Mouse (Mus musculus) neural tube, embryonic 11.5 days (tissue): Measurements from ENCODE around the gene Hist1h3f. TPM values are rescaled to one million over a fixed set of nuclear protein-coding genes. Genes with fewer than 3 reads are reported as not detected.

ENCODE experiments used
- ATAC-seq: fragments of 200-750 bp; cut with Nextera tagmentation; 2 replicates; pipeline ENCODE4 v1.8.0; 2017; ENCODE audit warnings: moderate number of reproducible peaks, mild to moderate bottlenecking, moderate TSS enrichment, moderate library complexity; ENCODE audit not compliant: insufficient read depth, low FRiP score, low TSS enrichment
- DNase-seq: peaks from one replicate; pipeline ENCODE4 v3.0.0-alpha.2; 2015; ENCODE audit warnings: low spot score
- H3K27ac ChIP-seq: fragments of 300-500 bp; sonication (generic); 2 replicates; pipeline ENCODE4 v1.5.1; 2014; ENCODE audit warnings: low read depth, mild to moderate bottlenecking, low read length
- H3K27me3 ChIP-seq: fragments of 300-500 bp; sonication (generic); 2 replicates; pipeline ENCODE4 v1.6.1; 2014; ENCODE audit warnings: mild to moderate bottlenecking, low read length, mixed read lengths; ENCODE audit not compliant: control insufficient read depth, insufficient read depth
- H3K36me3 ChIP-seq: fragments of 300-500 bp; sonication (generic); 2 replicates; pipeline ENCODE4 v1.6.1; 2014; ENCODE audit warnings: mild to moderate bottlenecking, low read length, moderate library complexity, mixed read lengths; ENCODE audit not compliant: control insufficient read depth, insufficient read depth
- H3K4me1 ChIP-seq: fragments of 300-500 bp; sonication (generic); 2 replicates; pipeline ENCODE4 v1.6.1; 2014; ENCODE audit warnings: low read length, mixed read lengths; ENCODE audit not compliant: control insufficient read depth, insufficient read depth
- H3K4me2 ChIP-seq: fragments of 300-500 bp; sonication (generic); 2 replicates; pipeline ENCODE4 v1.6.1; 2014; ENCODE audit warnings: low read depth, mild to moderate bottlenecking, moderate library complexity
- H3K4me3 ChIP-seq: fragments of 300-500 bp; sonication (generic); 2 replicates; pipeline ENCODE4 v1.5.1; 2014; ENCODE audit warnings: low read depth, low read length
- H3K9ac ChIP-seq: fragments of 300-500 bp; sonication (generic); 2 replicates; pipeline ENCODE4 v1.6.1; 2014; ENCODE audit warnings: mild to moderate bottlenecking, low read length
- H3K9me3 ChIP-seq: fragments of 300-500 bp; sonication (generic); 2 replicates; pipeline ENCODE4 v1.6.1; 2016; ENCODE audit warnings: low read length; ENCODE audit not compliant: control insufficient read depth
- WGBS: fragments of 180-500 bp; shearing (Covaris S2); extraction: QIAGEN DNeasy Blood & Tissue Kit; methylation state at CpG from one replicate; pipeline ENCODE4 v1.1.7; 2014; 5-methylcytosine and 5-hydroxymethylcytosine counted together
- polyA plus RNA-seq: library from polyadenylated mRNA; unstranded; fragments of >200 nt; fragmentation: Nextera tagmentation; extraction: Ambion mirVana; gene quantifications from 2 replicates; pipeline ENCODE4 v1.2.1, GENCODE M21; 2014

Gene Hist1h3f
- polyA plus RNA-seq, 1 experiment from 2014 or later: 1.4 TPM

DNA sequence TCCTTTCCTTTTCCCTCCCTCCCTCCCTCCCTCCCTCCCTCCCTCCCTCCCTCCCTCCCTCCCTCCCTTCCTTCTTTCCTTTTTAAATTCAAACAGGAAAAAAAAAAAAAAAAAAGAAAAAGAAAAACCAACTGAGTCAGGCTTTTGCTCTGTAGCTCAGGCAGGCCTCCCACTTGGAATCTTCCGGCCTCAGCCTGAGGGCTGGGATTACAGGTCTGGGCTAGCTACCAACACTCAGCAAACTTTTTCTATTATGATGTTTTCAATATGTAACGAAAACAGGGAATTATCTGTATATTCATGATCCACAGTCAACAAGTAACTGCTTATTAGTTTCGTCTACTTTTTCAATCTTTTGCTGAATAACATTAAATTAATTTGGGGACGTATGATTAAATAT lies 40.9 kb upstream of the Hist1h3f start:
- no peak overlapping the region for H3K27ac ChIP-seq
- H3K9ac ChIP-seq: no peak overlapping the region
- H3K4me1 ChIP-seq: peaks cover 5% of the 10 kb centered on the region; the same call in 1 of the 2 replicates
- no peaks in the 10 kb centered on the region for H3K36me3 ChIP-seq
- no peaks in the 10 kb centered on the region for H3K27me3 ChIP-seq
- ATAC-seq (no peak), DNase-seq (no peak)
- 39% methylated on average over 4 of the region's 4 CpGs for WGBS
- H3K4me3 ChIP-seq: no peak overlapping the region
- H3K9me3 ChIP-seq: no peaks in the 10 kb centered on the region
- H3K4me2 ChIP-seq: no peak overlapping the region

- Histone ChIP-seq H3K9me3 (no peaks in the 10 kb centered on the region), H3K4me2 (peak overlapping the region; percentile 20), H3K27me3 (no peaks in the 10 kb centered on the region), H3K27ac (no peak overlapping the region), H3K9ac (no peak overlapping the region), H3K36me3 (no peaks in the 10 kb centered on the region), H3K4me3 (no peak overlapping the region), H3K4me1 (peaks cover 5% of the 10 kb centered on the region; the same call in 1 of the 2 replicates)
- DNase-seq (peak; percentile 35), ATAC-seq (no peak)
- under 1% methylated on average over 9 of the region's 9 CpGs for WGBS
Measured at GRCm38 (mm10) chr13:23503797-23504196, 40.1 kb upstream of the Hist1h3f start.

GRCm38 (mm10) chr13:23505662-23506345 lies 38.0 kb upstream of the Hist1h3f start:
- Histone ChIP-seq H3K9ac (peak overlapping the region; percentile 53), H3K27me3 (no peaks in the 10 kb centered on the region), H3K27ac (0 out of 2 replicates have a peak overlapping the region, but pooled peaks have one; percentile 20), H3K4me1 (peaks cover 5% of the 10 kb centered on the region; the same call in 1 of the 2 replicates), H3K4me3 (peak overlapping the region; percentile 33), H3K4me2 (peak overlapping the region; percentile 57), H3K9me3 (no peaks in the 10 kb centered on the region), H3K36me3 (no peaks in the 10 kb centered on the region)
- ATAC-seq (peak; percentile 32; the same call in 1 of the 2 replicates), DNase-seq (peak; percentile 43)
- 2% methylated on average over 14 of the region's 14 CpGs for WGBS

- WGBS: 1% methylated on average over 13 of the region's 13 CpGs
- 0 out of 2 replicates have a peak, but pooled peaks cover 2% of the 10 kb centered on the region for H3K4me1 ChIP-seq
Measured at GRCm38 (mm10) chr13:23506351-23506750, 37.5 kb upstream of the Hist1h3f start.

GRCm38 (mm10) chr13:23506819-23507515 lies 36.9 kb upstream of the Hist1h3f start:
- no peak overlapping the region for H3K9ac ChIP-seq
- H3K4me1 ChIP-seq: 0 out of 2 replicates have a peak, but pooled peaks cover 2% of the 10 kb centered on the region
- no peaks in the 10 kb centered on the region for H3K27me3 ChIP-seq
- H3K4me3 ChIP-seq: 0 out of 2 replicates have a peak overlapping the region, but pooled peaks have one; percentile 13
- no peak for ATAC-seq
- no peaks in the 10 kb centered on the region for H3K9me3 ChIP-seq
- peak; percentile 55 for DNase-seq
- no peaks in the 10 kb centered on the region for H3K36me3 ChIP-seq
- 13% methylated on average over 14 of the region's 14 CpGs for WGBS
- peak overlapping the region; percentile 14 for H3K4me2 ChIP-seq
- no peak overlapping the region for H3K27ac ChIP-seq

More at GRCm38 (mm10) chr13:23506351-23506750, 37.5 kb upstream of the Hist1h3f start:
- no peaks in the 10 kb centered on the region for H3K27me3 ChIP-seq
- no peak overlapping the region for H3K9ac ChIP-seq
- H3K4me2 ChIP-seq: peak overlapping the region; percentile 57
- ATAC-seq (no peak), DNase-seq (peak; percentile 74)
- H3K36me3 ChIP-seq: no peaks in the 10 kb centered on the region
- H3K4me3 ChIP-seq: peak overlapping the region; percentile 33
- H3K27ac ChIP-seq: no peak overlapping the region
- H3K9me3 ChIP-seq: no peaks in the 10 kb centered on the region

DNA sequence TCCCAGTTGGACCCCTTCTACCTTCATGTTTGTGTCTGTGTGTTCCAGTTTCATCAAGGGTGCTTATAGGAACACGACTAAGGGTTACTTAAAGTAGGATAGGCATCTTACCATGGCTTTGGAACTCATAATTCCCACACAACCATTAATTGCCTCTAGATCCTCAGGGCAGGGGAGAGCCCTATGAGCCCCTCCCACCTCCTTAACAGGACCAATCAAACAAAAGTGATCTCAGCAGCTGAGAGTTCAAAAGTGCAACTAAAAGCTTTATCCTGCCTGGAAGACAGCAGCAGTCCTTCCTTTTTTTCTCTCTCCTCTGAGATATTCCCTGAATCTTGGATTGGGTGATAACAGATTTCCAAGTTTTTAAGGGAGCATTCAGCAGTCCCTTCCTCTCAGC lies 33.7 kb upstream of the Hist1h3f start:
- Histone ChIP-seq H3K4me3 (no peak overlapping the region), H3K9ac (no peak overlapping the region), H3K4me2 (no peak overlapping the region), H3K4me1 (0 out of 2 replicates have a peak, but pooled peaks cover 2% of the 10 kb centered on the region), H3K27me3 (no peaks in the 10 kb centered on the region), H3K27ac (no peak overlapping the region), H3K36me3 (no peaks in the 10 kb centered on the region), H3K9me3 (no peaks in the 10 kb centered on the region)
- no peak for ATAC-seq
- WGBS: 52% methylated on average over 1 of the region's 1 CpGs
- peak; percentile 11 for DNase-seq

DNA sequence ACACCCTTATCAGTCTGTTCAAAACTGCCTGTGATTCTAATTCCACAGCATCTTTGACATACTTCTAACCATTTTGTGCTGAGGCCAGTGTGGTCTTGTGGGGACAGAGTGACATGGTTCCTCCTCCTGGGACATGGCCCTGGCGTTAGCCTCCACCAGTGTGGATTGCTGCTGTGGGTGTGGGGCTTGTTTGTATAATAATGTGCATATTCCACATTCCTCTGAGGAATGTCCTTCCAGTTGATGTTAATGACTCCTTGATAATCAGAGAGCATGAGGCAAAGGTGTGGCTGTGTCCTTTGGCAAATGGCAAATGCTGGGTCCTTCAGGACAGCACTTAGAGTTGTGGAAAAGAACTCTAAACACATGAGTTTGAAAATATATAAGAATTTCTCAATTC lies 30.3 kb upstream of the Hist1h3f start:
- DNase-seq (no peak), ATAC-seq (no peak)
- Histone ChIP-seq H3K36me3 (no peaks in the 10 kb centered on the region), H3K4me2 (no peak overlapping the region), H3K9me3 (no peaks in the 10 kb centered on the region), H3K27ac (no peak overlapping the region), H3K27me3 (no peaks in the 10 kb centered on the region), H3K4me3 (no peak overlapping the region), H3K4me1 (no peaks in the 10 kb centered on the region), H3K9ac (no peak overlapping the region)
- WGBS: 94% methylated on average over 1 of the region's 1 CpGs

- peak; percentile 11 for DNase-seq
- no peak overlapping the region for H3K9ac ChIP-seq
- WGBS: 80% methylated on average over 5 of the region's 5 CpGs
- H3K9me3 ChIP-seq: no peaks in the 10 kb centered on the region
- no peaks in the 10 kb centered on the region for H3K4me1 ChIP-seq
- no peak overlapping the region for H3K27ac ChIP-seq
- H3K4me3 ChIP-seq: no peak overlapping the region
- no peak overlapping the region for H3K4me2 ChIP-seq
- H3K27me3 ChIP-seq: no peaks in the 10 kb centered on the region
- ATAC-seq: no peak
- no peaks in the 10 kb centered on the region for H3K36me3 ChIP-seq
Measured at GRCm38 (mm10) chr13:23515281-23515680, 28.6 kb upstream of the Hist1h3f start.
